Mouse (Mus musculus): Measurements from ENCODE around the gene Fyn. TPM values are rescaled to one million over a fixed set of nuclear protein-coding genes. Genes with fewer than 3 reads are reported as not detected.
A peak's percentile ranks its signal among the peaks of the same experiment; 100 is the strongest.

The Fyn gene
- polyA plus RNA-seq, 1 experiment from 2014 or later: 20.8 TPM

DNA sequence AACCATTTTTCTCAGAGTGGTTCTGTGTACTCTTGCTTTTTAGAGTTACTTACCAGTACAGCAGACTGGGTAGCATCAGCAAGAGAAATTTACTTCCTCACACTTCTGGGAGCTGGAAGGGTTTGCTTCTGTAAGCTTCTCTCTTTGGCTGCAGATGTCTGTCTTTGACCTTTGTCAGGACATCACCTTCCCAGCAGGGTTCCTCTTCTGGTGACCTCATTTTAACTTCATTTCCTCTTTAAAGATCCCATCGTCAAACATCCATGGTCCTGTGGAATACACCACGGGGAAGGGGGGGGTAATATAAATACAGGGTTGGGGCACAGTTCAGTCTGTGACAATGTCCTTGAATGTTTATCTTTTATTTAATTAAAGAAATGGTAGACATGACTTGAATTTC is 74.5 kb downstream of the Fyn start:
- H3K36me3 ChIP-seq: no peaks in the 10 kb centered on the region
- no peak overlapping the region for H3K4me3 ChIP-seq
- H3K9me3 ChIP-seq: no peaks in the 10 kb centered on the region
- DNase-seq (ENCODE audit: low spot score): no peak
- H3K27ac ChIP-seq: no peak overlapping the region
- 56% methylated on average over 2 of the region's 2 CpGs for WGBS
- H3K27me3 ChIP-seq (ENCODE audit: insufficient read depth, poor library complexity, severe bottlenecking): no peaks in the 10 kb centered on the region
- H3K4me1 ChIP-seq: 0 out of 2 replicates have a peak, but pooled peaks cover 9% of the 10 kb centered on the region

GRCm38 (mm10) chr10:39443947-39444346 is 75.3 kb downstream of the Fyn start:
- no peak for DNase-seq (ENCODE audit: low spot score)
- H3K27ac ChIP-seq: no peak overlapping the region
- peaks cover 15% of the 10 kb centered on the region for H3K4me1 ChIP-seq
- no peak overlapping the region for H3K4me3 ChIP-seq
- H3K9me3 ChIP-seq: no peaks in the 10 kb centered on the region
- H3K36me3 ChIP-seq: no peaks in the 10 kb centered on the region
- no peaks in the 10 kb centered on the region for H3K27me3 ChIP-seq (ENCODE audit: insufficient read depth, poor library complexity, severe bottlenecking)

- 91% methylated on average over 11 of the region's 11 CpGs for WGBS
- no peak for DNase-seq (ENCODE audit: low spot score)
- no peaks in the 10 kb centered on the region for H3K9me3 ChIP-seq
- no peaks in the 10 kb centered on the region for H3K36me3 ChIP-seq
- no peak overlapping the region for H3K27ac ChIP-seq
- H3K4me1 ChIP-seq: peaks cover 28% of the 10 kb centered on the region
- H3K27me3 ChIP-seq (ENCODE audit: insufficient read depth, poor library complexity, severe bottlenecking): no peaks in the 10 kb centered on the region
- H3K4me3 ChIP-seq: no peak overlapping the region
Measured at GRCm38 (mm10) chr10:39445870-39446269, 77.2 kb downstream of the Fyn start.

DNA sequence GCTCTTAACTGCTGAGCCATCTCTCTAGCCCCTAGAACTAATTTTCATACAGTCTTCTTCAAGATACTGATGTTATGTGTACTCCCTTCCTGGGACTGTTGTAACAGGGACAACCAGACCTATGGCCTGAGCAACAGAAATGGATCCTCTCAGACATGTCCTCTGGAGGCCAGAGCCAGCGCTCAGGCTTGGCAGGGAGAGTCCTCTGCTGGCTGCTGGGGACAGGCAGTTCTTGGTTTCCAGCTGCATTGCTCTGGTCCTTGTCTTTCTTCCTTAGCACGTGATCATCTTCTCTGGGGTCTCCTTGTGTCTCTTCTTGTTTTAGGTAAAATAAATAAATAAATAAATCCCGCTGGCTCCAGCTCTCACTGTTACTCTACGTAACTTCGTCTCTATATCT is 78.1 kb downstream of the Fyn start:
- Histone ChIP-seq H3K27me3 (ENCODE audit: insufficient read depth, poor library complexity, severe bottlenecking) (no peaks in the 10 kb centered on the region), H3K27ac (no peak overlapping the region), H3K36me3 (no peaks in the 10 kb centered on the region), H3K9me3 (no peaks in the 10 kb centered on the region), H3K4me1 (peaks cover 35% of the 10 kb centered on the region), H3K4me3 (no peak overlapping the region)
- no peak for DNase-seq (ENCODE audit: low spot score)
- 91% methylated on average over 5 of the region's 5 CpGs for WGBS

- Histone ChIP-seq H3K4me1 (peaks cover 44% of the 10 kb centered on the region), H3K9me3 (no peaks in the 10 kb centered on the region), H3K4me3 (no peak overlapping the region), H3K36me3 (no peaks in the 10 kb centered on the region), H3K27me3 (ENCODE audit: insufficient read depth, poor library complexity, severe bottlenecking) (no peaks in the 10 kb centered on the region), H3K27ac (0 out of 2 replicates have a peak overlapping the region, but pooled peaks have one; percentile 42)
- 68% methylated on average over 4 of the region's 4 CpGs for WGBS
- no peak for DNase-seq (ENCODE audit: low spot score)
Measured at GRCm38 (mm10) chr10:39449179-39449578, 80.5 kb downstream of the Fyn start.

- Histone ChIP-seq H3K4me3 (no peak overlapping the region), H3K4me1 (peaks cover 45% of the 10 kb centered on the region), H3K36me3 (no peaks in the 10 kb centered on the region), H3K9me3 (no peaks in the 10 kb centered on the region), H3K27me3 (ENCODE audit: insufficient read depth, poor library complexity, severe bottlenecking) (no peaks in the 10 kb centered on the region), H3K27ac (peak overlapping the region; percentile 75)
- 54% methylated on average over 8 of the region's 8 CpGs for WGBS
- DNase-seq (ENCODE audit: low spot score): no peak
Measured at GRCm38 (mm10) chr10:39450356-39450755, 81.7 kb downstream of the Fyn start.

GRCm38 (mm10) chr10:39451065-39451464 is 82.4 kb downstream of the Fyn start:
- Histone ChIP-seq H3K4me3 (no peak overlapping the region), H3K27ac (peak overlapping the region; percentile 75), H3K4me1 (peaks cover 51% of the 10 kb centered on the region), H3K9me3 (no peaks in the 10 kb centered on the region), H3K27me3 (ENCODE audit: insufficient read depth, poor library complexity, severe bottlenecking) (no peaks in the 10 kb centered on the region), H3K36me3 (no peaks in the 10 kb centered on the region)
- WGBS: 63% methylated on average over 6 of the region's 6 CpGs
- no peak for DNase-seq (ENCODE audit: low spot score)

DNA sequence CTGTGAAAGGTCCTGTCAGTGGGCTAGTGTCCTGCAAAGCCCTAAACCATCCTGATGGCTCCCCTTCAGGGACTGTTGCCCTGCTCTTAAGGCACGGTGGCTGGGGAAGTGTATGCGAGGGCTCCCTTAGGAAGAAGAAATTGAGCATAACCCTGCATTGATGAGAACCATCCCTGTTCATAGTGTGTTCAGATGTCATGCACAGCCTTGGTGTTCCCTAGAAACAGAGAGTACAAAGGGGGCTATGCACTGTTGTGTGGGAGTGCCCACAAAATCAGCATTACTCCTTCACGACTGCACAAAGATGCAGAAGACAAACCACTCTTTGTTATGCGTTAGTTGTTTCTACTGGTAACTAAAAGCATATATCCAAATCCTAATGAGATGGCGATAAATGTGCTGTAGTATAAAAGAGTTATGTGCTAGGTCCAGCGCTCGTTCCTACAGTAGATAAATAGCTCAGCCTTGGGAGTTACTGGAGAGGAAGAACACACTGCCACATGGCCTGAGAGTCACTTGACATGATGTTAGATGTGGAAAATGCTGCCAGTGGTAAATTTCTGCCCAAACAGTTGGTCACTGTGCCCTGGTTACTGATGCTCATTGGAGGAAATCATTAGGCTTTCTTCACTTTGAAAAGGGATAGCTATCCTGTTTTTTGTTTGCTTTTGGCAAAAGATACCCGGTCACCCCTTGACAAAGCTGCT is 83.4 kb downstream of the Fyn start:
- H3K9me3 ChIP-seq: no peaks in the 10 kb centered on the region
- H3K36me3 ChIP-seq: no peaks in the 10 kb centered on the region
- H3K4me3 ChIP-seq: no peak overlapping the region
- 83% methylated on average over 8 of the region's 8 CpGs for WGBS
- no peak for DNase-seq (ENCODE audit: low spot score)
- no peak overlapping the region for H3K27ac ChIP-seq
- H3K27me3 ChIP-seq (ENCODE audit: insufficient read depth, poor library complexity, severe bottlenecking): no peaks in the 10 kb centered on the region
- peaks cover 53% of the 10 kb centered on the region for H3K4me1 ChIP-seq

GRCm38 (mm10) chr10:39455344-39455743 is 86.7 kb downstream of the Fyn start:
- no peak overlapping the region for H3K4me3 ChIP-seq
- H3K4me1 ChIP-seq: peaks cover 60% of the 10 kb centered on the region
- DNase-seq (ENCODE audit: low spot score): no peak
- 61% methylated on average over 4 of the region's 4 CpGs for WGBS
- H3K9me3 ChIP-seq: no peaks in the 10 kb centered on the region
- H3K36me3 ChIP-seq: no peaks in the 10 kb centered on the region
- H3K27me3 ChIP-seq (ENCODE audit: insufficient read depth, poor library complexity, severe bottlenecking): no peaks in the 10 kb centered on the region
- H3K27ac ChIP-seq: no peak overlapping the region

DNA sequence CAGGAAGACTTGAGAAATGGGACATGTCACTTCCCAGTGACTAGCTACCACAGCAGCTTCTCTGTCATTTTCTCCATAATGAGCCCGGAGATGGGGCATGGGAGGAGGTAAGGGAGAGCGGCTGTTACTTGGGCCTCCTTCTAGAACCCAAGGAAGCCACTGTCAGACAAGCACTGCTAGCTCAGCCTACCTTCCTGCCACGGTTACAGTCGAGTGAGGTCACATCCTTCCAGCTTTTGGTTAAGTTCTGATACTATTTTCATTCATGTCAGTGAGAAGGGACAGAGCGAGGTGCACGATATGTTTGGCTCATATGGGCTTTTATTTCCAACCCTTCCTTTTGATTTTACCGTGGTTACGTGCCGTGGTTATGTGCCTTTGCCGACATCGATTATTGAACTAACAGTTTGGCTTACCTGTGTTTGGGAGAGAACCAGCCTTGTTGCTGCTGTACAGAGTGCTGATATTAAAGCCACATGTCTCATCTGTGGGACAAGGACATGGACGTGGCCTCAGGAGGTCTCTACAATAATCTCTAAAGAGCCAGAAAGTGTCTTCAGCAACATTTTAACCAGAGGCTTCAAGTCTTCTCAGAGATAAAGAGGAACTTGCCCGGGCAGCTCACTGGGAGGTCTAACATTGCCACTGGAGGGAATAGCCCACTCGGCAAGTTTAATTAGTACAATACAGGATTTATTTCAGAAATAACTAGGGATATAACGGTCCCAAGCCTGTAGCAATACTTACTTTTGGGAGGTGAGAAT is 87.4 kb downstream of the Fyn start:
- 79% methylated on average over 15 of the region's 15 CpGs for WGBS
- DNase-seq (ENCODE audit: low spot score): no peak
- Histone ChIP-seq H3K9me3 (no peaks in the 10 kb centered on the region), H3K4me3 (no peak overlapping the region), H3K4me1 (peaks cover 55% of the 10 kb centered on the region), H3K36me3 (no peaks in the 10 kb centered on the region), H3K27me3 (ENCODE audit: insufficient read depth, poor library complexity, severe bottlenecking) (no peaks in the 10 kb centered on the region), H3K27ac (no peak overlapping the region)

DNA sequence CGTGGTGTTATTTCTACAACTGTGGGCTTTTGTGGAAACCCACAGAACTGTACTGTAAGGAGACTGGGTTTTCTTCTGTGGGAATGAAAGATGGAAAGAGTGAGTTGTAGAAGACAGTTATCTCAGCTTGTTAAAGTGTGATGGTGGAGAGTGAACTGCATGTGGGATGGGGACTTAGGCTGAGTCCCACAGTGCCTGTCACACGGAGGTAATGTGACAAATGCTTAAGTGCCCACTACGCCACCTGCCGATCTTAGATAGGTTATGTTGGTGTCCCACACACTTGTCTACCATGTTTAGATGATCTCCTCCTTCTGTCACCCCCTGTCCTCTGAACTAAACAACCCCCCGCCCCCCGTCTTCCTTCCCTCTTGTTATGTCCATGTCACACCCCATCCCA is 88.1 kb downstream of the Fyn start:
- no peak for DNase-seq (ENCODE audit: low spot score)
- Histone ChIP-seq H3K9me3 (no peaks in the 10 kb centered on the region), H3K4me3 (no peak overlapping the region), H3K36me3 (no peaks in the 10 kb centered on the region), H3K4me1 (peaks cover 52% of the 10 kb centered on the region), H3K27me3 (ENCODE audit: insufficient read depth, poor library complexity, severe bottlenecking) (no peaks in the 10 kb centered on the region), H3K27ac (no peak overlapping the region)
- WGBS: 78% methylated on average over 6 of the region's 6 CpGs

GRCm38 (mm10) chr10:39457281-39457680 is 88.6 kb downstream of the Fyn start:
- no peaks in the 10 kb centered on the region for H3K36me3 ChIP-seq
- no peak overlapping the region for H3K4me3 ChIP-seq
- no peak for DNase-seq (ENCODE audit: low spot score)
- H3K9me3 ChIP-seq: no peaks in the 10 kb centered on the region
- H3K27me3 ChIP-seq (ENCODE audit: insufficient read depth, poor library complexity, severe bottlenecking): no peaks in the 10 kb centered on the region
- 93% methylated on average over 11 of the region's 11 CpGs for WGBS
- no peak overlapping the region for H3K27ac ChIP-seq
- peaks cover 55% of the 10 kb centered on the region for H3K4me1 ChIP-seq
